Mouse (Mus musculus): ENCODE data around the gene Ripply1. TPM values are rescaled to one million over a fixed set of nuclear protein-coding genes. Genes with fewer than 3 reads are reported as not detected.

Gene Ripply1
- 0.25 TPM in 1 of 2 replicates, not detected in the other for polyA plus RNA-seq (2016; fragmentation: Nextera tagmentation; extraction: Ambion mirVana)

DNA sequence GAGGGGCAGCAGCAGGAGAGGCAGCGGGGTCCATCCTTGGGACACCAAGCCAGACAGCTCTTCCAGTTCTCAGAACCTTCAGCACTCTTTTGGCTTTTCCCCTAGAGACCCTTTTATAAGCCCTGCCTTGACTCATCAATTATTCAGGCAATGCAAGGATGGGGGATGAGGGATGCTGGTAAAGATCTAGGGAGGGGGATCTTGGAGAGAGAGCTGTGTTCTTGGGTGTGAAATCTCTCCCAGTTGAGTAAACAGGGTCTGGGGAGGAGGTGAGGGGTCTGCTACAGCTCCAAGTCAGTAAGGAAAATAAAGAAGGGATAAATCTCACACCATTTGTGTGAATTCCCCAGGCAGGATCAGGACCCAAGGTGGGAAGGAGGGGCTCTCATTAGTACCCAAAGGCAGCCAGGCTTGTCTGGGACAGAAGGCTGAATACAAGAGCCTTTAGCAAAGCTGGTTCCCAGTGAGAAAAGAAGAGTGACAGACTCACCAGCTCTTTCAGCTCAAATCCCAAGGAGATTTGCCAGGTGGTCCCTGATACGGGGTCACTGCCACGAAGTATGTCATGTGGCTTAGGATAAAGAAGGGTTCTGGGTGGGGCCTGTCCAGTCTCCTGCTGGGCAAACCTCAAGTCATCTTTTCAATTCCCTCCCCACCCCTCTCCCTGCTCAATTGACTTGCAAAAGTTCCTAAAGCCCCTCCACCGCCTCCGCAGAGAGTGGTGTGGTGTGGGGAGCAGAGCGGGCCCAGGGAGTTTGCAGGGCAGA is at the start of gene Ripply1:
Gene Ripply1 (minus strand): TSS at position 76 of the 767 bp plus-strand sequence.
- Histone ChIP-seq H3K27me3 (replicated peaks; ENCODE audit: low read depth, poor library complexity, severe bottlenecking) (peaks cover 86% of the 10 kb centered on the region), H3K9me3 (no peaks in the 10 kb centered on the region), H3K36me3 (replicated peaks) (no peaks in the 10 kb centered on the region), H3K4me1 (peaks cover 6% of the 10 kb centered on the region; the same call in 1 of the 2 replicates), H3K27ac (replicated peaks) (no peak within 1 kb of the TSS), H3K4me3 (no peak within 1 kb of the TSS)
- 34% methylated on average over 6 of the region's 6 CpGs for WGBS
- DNase-seq (ENCODE audit: low spot score): no peak

DNA sequence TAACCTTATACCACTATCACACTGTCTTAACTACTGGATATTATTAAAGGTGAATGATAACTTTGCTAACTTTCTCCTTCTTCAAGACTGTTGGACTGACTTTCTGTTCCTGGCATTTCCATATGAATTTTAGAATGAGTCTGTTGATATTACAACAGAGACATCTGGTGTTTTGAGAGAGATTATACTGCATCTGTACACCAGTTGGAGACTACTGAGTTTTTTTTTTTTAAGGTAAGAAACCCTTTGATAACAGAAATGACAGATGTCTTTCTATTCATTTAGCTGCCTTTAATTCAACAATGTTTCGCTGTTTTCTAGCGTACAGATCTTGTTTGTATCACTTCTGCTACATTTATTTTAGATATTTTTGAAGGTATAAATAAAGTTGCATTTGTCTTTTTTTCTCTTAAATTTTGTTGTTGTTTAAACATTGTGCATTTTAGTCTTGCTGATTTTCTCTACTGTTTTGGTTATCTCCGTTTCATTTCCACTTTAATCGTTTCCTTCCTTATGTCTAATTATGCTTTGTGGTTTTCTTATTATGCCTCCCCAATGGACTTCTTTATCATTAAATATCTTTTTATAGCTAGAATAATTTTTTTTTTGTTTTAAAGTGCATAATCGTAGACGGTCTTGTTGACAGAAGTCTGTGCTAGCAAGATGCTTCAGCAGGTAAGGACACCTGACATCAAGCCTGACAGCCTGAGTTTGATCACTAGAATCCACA is 46.4 kb upstream of the Ripply1 start:
- DNase-seq (ENCODE audit: low spot score): no peak
- WGBS: 92% methylated on average over 6 of the region's 6 CpGs

DNA sequence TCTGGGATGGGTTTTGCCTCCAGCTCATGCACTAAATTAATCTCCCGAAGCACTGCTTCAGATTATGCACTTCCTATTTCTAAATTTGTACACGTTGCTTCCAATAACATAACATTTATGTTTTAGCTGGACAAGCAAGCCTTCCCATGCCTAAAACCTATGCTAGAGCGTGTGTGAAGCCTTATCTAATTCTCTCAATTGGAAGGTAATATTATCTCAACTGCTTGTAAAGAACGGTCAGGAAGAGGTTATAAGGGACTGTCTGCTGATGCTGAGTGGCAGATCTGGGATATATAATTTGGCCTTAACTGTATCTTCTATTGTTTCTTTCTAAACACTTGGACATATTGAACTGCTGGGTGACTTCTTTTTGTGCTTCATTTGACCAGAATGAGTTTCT is 44.8 kb upstream of the Ripply1 start:
- H3K4me1 ChIP-seq: no peaks in the 10 kb centered on the region
- H3K36me3 ChIP-seq (replicated peaks): peaks cover 4% of the 10 kb centered on the region; the same call in 1 of the 2 replicates
- WGBS: 86% methylated on average over 4 of the region's 4 CpGs
- H3K27ac ChIP-seq (replicated peaks): no peak overlapping the region
- no peak overlapping the region for H3K4me3 ChIP-seq
- no peaks in the 10 kb centered on the region for H3K9me3 ChIP-seq
- H3K27me3 ChIP-seq (replicated peaks; ENCODE audit: low read depth, poor library complexity, severe bottlenecking): peaks cover 74% of the 10 kb centered on the region
- no peak for DNase-seq (ENCODE audit: low spot score)

More for the DNA sequence above, 46.4 kb upstream of the Ripply1 start:
- Histone ChIP-seq H3K27me3 (replicated peaks; ENCODE audit: low read depth, poor library complexity, severe bottlenecking) (peaks cover 59% of the 10 kb centered on the region), H3K4me1 (no peaks in the 10 kb centered on the region), H3K36me3 (replicated peaks) (no peaks in the 10 kb centered on the region), H3K9me3 (no peaks in the 10 kb centered on the region), H3K27ac (replicated peaks) (no peak overlapping the region), H3K4me3 (no peak overlapping the region)

DNA sequence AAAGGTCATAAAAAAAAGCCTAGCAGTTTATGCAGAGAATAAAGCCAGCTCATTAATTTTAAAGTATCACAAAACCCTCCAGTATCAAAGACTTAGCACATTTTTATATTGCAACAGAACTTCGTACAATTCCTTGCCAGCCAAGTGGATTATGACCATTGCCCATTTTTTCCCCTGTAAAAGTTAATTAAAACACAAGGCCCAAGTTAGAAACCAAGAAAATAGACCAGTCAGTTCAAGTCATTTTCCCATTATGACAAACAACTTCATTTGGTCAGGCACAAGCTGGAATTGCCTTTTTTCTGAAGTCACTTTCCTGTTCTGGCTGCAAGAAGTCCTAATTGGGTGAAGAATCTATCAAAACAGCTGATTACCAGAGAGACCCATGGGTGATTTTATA is 43.2 kb upstream of the Ripply1 start:
- 88% methylated on average over 1 of the region's 1 CpGs for WGBS

DNA sequence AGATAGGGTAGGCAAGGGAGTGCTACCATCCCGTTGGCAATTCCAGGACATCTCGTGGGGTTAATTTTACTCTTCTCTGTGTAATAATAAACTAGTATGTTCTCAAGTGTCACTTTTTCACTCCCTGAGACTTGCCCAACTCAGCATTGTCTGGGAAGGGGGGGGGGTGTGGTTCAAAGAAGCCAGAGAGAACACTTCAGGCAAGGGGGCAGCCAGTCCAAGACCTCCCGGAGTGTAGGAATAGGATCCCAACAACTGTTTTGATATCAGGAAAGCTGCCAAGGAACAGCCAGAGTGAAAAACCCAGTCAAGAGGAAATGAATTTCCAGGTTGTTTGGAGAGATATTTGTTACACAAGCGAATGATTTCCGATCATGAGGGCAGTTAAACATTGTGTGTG is 33.0 kb upstream of the Ripply1 start:
- Histone ChIP-seq H3K9me3 (no peaks in the 10 kb centered on the region), H3K4me1 (no peaks in the 10 kb centered on the region), H3K27ac (replicated peaks) (no peak overlapping the region), H3K27me3 (replicated peaks; ENCODE audit: low read depth, poor library complexity, severe bottlenecking) (peaks cover 79% of the 10 kb centered on the region), H3K4me3 (no peak overlapping the region), H3K36me3 (replicated peaks) (no peaks in the 10 kb centered on the region)
- DNase-seq (ENCODE audit: low spot score): no peak
- WGBS: 80% methylated on average over 5 of the region's 5 CpGs

More for the DNA sequence above, 43.2 kb upstream of the Ripply1 start:
- no peak overlapping the region for H3K4me3 ChIP-seq
- H3K27ac ChIP-seq (replicated peaks): no peak overlapping the region
- no peaks in the 10 kb centered on the region for H3K4me1 ChIP-seq
- no peaks in the 10 kb centered on the region for H3K9me3 ChIP-seq
- H3K36me3 ChIP-seq (replicated peaks): peaks cover 4% of the 10 kb centered on the region; the same call in 1 of the 2 replicates
- H3K27me3 ChIP-seq (replicated peaks; ENCODE audit: low read depth, poor library complexity, severe bottlenecking): peaks cover 77% of the 10 kb centered on the region
- no peak for DNase-seq (ENCODE audit: low spot score)

DNA sequence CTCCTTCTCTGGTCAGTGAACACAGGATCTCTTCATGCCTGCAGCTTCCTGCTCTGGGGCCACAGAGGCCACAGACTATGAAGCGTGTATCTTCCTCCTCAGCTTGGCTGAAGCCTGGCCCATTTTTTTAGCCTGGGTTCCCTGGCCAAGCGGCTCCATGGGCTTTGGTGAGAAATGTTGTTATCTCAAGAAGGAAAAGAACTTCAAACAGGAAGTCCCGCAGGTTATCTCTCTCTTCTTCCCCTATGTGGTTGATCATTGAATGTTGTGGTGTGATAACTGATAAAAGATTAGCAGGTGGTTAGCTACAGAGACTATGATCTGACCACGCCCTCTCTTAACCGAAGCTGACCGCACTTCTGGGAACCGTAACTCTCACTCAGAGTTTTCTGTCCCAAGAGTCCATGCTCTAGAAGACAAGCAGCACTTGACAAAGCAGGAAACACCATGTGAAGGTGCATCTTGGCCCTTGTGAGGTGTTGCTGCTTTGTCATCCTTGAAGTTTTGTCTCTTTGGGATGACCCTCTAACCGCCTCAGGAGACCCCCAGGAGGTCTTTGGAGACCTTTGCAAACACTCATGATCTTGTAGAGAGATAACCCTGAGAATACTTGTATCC is 32.0 kb upstream of the Ripply1 start:
- Histone ChIP-seq H3K4me3 (no peak overlapping the region), H3K4me1 (no peaks in the 10 kb centered on the region), H3K9me3 (no peaks in the 10 kb centered on the region), H3K27me3 (replicated peaks; ENCODE audit: low read depth, poor library complexity, severe bottlenecking) (peaks cover 83% of the 10 kb centered on the region), H3K27ac (replicated peaks) (no peak overlapping the region), H3K36me3 (replicated peaks) (no peaks in the 10 kb centered on the region)
- DNase-seq (ENCODE audit: low spot score): no peak
- WGBS: 86% methylated on average over 8 of the region's 8 CpGs

DNA sequence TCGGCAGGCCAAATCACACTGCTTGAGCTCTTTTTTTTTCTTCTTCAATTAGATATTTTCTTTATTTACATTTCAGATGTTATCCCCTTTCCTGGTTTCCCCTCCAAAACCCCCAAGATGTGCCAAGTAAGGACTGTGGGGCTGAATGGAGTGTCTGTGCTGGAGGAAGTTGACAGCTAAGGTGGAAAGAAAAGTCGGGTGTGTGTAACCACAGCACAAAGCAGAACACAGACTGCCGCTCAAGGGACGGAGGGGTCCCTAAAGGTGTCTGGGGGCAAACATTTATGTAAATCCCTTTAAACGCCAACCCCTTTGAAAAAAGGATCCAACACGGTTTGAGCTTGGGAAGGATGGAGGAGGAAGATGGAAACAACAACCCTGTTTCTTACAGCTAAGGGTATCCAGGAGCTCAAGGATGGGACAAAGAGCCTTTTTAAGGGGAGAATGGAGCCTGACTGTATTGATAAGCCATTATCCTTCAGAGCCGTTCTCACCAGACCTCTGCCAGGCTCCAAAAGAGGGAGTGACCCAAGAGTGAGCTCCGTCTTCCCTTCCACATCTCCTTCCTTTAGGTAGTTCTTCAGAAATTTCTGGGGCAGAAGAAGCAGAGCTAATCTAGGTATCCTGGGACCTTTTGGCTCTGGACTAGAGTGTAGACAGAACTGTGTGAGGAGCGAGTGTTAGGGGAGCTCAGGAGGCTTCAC is 31.3 kb upstream of the Ripply1 start:
- no peaks in the 10 kb centered on the region for H3K9me3 ChIP-seq
- H3K27me3 ChIP-seq (replicated peaks; ENCODE audit: low read depth, poor library complexity, severe bottlenecking): peaks cover 83% of the 10 kb centered on the region
- H3K36me3 ChIP-seq (replicated peaks): no peaks in the 10 kb centered on the region
- DNase-seq (ENCODE audit: low spot score): no peak
- no peak overlapping the region for H3K4me3 ChIP-seq
- WGBS: 75% methylated on average over 9 of the region's 9 CpGs
- no peak overlapping the region for H3K27ac ChIP-seq (replicated peaks)
- H3K4me1 ChIP-seq: no peaks in the 10 kb centered on the region

DNA sequence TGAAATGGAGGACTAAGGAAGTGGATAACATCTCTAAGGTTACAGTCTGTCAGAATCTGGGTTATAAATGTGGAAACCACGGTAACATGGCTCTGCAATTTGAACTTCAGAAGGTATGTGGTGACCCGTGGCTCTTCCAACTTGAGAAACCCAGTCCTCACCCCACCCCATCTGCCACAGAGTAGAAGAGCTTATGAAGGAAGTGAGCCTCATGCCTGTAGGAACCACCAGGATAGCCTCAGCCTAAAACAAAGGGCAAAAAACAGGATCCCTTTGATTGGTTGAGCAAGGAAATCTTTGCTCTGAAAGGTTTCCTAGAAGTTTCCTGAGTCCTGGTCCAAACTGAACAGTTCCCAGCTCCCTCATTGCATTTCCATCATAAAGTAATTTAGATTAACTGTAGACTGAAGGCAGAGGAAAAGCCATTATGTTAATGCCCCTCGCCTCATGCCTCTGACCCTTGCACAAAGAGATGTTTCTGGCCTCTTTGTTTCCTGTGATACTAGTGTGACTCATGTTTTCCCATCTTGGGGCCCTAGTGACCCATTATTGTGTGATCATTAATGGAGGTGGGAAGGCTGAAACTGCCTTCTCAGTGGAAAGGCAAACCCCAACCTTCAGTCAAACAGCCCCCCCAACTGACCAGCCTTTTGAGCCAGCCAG is 30.6 kb upstream of the Ripply1 start:
- peaks cover 88% of the 10 kb centered on the region for H3K27me3 ChIP-seq (replicated peaks; ENCODE audit: low read depth, poor library complexity, severe bottlenecking)
- H3K4me1 ChIP-seq: no peaks in the 10 kb centered on the region
- H3K27ac ChIP-seq (replicated peaks): no peak overlapping the region
- DNase-seq (ENCODE audit: low spot score): no peak
- WGBS: 80% methylated on average over 3 of the region's 3 CpGs
- no peaks in the 10 kb centered on the region for H3K9me3 ChIP-seq
- H3K36me3 ChIP-seq (replicated peaks): no peaks in the 10 kb centered on the region
- H3K4me3 ChIP-seq: no peak overlapping the region

DNA sequence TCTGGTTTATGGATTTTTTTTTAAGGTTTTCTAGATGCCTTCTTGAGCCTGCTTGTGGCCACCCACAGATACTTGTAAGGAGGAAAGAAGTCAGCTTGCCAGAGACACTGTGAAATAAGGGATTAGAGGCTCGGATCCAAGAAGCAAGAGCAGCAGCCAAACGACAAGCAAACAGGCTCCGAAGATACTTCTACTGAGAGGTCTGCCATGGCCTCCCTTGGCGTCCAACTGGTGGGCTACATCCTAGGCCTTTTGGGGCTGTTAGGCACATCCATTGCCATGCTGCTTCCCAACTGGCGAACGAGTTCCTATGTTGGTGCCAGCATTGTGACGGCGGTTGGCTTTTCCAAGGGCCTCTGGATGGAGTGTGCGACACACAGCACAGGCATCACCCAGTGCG is 26.3 kb upstream of the Ripply1 start:
- H3K36me3 ChIP-seq (replicated peaks): no peaks in the 10 kb centered on the region
- H3K27me3 ChIP-seq (replicated peaks; ENCODE audit: low read depth, poor library complexity, severe bottlenecking): peaks cover 92% of the 10 kb centered on the region
- DNase-seq (ENCODE audit: low spot score): no peak
- H3K9me3 ChIP-seq: no peaks in the 10 kb centered on the region
- no peak overlapping the region for H3K4me3 ChIP-seq
- no peak overlapping the region for H3K27ac ChIP-seq (replicated peaks)
- WGBS: 91% methylated on average over 10 of the region's 10 CpGs
- H3K4me1 ChIP-seq: no peaks in the 10 kb centered on the region

DNA sequence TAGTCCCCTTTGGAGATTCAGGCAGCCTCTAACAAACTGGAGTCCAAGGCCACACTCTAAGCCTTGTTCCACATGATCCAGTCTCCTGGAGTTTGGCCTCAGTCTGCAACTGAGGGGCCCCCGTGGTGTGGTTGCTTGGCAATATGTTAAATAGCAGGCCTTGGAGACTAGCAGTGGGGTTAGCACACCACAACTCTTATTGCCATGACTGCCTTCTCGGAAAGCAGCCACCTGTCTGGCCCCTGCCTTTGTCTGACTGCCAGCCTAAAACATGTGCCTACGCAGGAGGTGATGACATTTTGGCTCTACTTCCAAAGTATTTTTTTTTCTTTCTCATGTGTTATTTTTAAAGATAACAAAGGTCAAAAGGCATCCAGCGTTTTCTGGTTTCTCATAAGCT is 25.9 kb upstream of the Ripply1 start:
- no peaks in the 10 kb centered on the region for H3K9me3 ChIP-seq
- peaks cover 92% of the 10 kb centered on the region for H3K27me3 ChIP-seq (replicated peaks; ENCODE audit: low read depth, poor library complexity, severe bottlenecking)
- no peaks in the 10 kb centered on the region for H3K4me1 ChIP-seq
- DNase-seq (ENCODE audit: low spot score): no peak
- 65% methylated on average over 4 of the region's 4 CpGs for WGBS
- no peaks in the 10 kb centered on the region for H3K36me3 ChIP-seq (replicated peaks)
- no peak overlapping the region for H3K4me3 ChIP-seq
- no peak overlapping the region for H3K27ac ChIP-seq (replicated peaks)

DNA sequence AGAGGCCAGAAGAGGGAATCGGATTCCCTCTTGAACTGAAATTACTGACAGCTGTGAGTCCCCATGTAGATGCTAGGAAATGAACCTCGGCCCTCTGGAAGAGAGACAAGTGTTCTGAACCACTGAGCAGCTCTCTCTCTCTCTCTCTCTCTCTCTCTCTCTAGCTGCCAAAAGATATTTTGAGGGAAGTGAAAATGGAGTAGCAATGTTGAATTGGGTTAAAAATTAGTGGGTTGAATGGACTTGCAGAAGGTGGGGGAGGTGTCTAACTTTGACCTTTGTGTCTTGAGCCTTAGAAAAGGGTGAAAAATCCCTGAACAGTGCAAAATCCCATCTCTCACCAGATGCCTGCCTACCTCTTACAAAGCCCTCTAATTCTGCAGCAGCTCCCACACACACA is 25.2 kb upstream of the Ripply1 start:
- H3K4me1 ChIP-seq: no peaks in the 10 kb centered on the region
- H3K27me3 ChIP-seq (replicated peaks; ENCODE audit: low read depth, poor library complexity, severe bottlenecking): peaks cover 92% of the 10 kb centered on the region
- WGBS: 70% methylated on average over 2 of the region's 2 CpGs

DNA sequence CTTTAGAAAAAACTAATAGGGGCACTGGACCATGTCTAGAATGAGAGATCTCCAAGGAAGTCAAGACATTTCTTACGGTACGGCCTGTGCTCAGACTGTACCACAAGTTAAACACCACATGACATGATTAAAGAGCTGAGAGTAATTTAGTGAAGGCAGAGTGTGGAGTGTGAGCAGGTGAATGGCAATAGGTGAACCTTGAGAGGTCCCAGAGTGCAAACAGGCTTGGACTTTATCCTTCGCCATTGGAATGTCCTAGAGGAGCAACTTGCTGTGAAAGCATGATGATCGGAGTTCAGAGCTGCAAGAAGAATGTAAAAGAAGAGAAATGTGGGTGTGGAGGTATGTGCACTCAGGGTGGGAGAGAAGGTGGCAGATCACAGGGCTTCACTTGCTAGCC is 23.8 kb upstream of the Ripply1 start:
- WGBS: 87% methylated on average over 4 of the region's 4 CpGs
- Histone ChIP-seq H3K27me3 (replicated peaks; ENCODE audit: low read depth, poor library complexity, severe bottlenecking) (peaks cover 92% of the 10 kb centered on the region), H3K36me3 (replicated peaks) (no peaks in the 10 kb centered on the region), H3K27ac (replicated peaks) (no peak overlapping the region), H3K4me1 (no peaks in the 10 kb centered on the region), H3K4me3 (no peak overlapping the region), H3K9me3 (no peaks in the 10 kb centered on the region)
- no peak for DNase-seq (ENCODE audit: low spot score)

More for the DNA sequence above, 25.2 kb upstream of the Ripply1 start:
- Histone ChIP-seq H3K36me3 (replicated peaks) (no peaks in the 10 kb centered on the region), H3K4me3 (no peak overlapping the region), H3K9me3 (no peaks in the 10 kb centered on the region), H3K27ac (replicated peaks) (no peak overlapping the region)
- no peak for DNase-seq (ENCODE audit: low spot score)
